Mouse (Mus musculus) kidney, postnatal 4 days (tissue): ENCODE measurements around the gene Slc16a8.
A peak's percentile ranks its signal among the peaks of the same experiment; 100 is the strongest.

Experiments
- DNase-seq, 2 experiments: peaks; one replicate each; pipeline ENCODE4 v3.0.0; 2021; ENCODE audit warnings: mixed read lengths in 2 of 2

Slc16a8 gene

DNA sequence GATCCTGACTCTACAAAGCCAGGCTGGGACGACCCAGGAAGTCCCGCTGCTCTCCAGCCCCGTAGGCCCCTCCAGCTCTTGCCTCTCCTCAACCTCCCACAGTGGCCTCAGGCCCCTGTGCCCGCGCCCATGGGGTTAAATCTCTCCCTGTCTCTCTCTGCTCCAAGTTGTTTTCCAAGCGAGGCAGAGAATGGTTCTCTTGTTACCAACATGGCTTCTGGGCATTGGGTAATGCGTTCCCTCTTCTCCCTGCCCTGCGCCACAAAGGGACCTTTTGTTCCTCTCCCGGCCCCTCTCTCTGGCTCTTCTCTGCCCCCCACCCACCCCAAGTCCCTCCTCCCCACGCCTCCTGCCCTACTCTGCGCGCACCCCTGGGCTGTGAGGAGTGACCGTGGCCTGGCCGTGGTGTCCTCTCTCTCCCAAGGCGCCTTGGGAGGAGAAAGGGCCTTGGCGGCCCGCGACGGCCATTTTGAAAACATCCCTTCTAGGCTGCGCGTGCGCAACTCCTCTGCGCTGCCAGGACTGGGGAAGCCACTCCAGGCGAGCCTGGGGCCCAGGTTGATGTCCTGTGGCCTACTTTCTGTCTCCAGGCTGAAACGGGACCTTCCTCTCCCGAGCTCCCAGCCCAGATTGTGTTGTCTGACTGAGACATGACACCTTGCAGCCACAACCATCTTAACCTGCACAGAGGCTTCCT, 41.7 kb downstream of the Slc16a8 start:
- DNase-seq: no peak

DNA sequence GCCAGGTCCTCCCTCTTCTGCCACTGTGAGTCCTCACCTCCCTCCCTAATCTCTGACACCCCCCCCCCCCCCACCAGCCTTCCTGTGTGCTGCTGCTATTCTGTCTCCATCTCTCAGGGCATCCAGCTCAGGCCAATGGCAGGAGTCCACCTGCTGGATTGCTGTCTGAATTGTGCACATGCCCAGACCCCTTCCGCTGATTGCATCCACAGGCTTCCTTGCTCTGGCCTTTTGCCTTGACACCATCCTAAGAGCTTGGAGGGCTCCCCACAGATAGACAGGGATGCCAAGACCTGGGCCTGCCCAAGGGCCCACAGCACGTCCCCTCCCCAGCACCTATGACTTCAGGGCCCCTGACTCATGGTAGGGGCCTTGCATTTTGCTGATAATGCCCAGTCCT, 44.2 kb downstream of the Slc16a8 start:
- DNase-seq: no peak

DNA sequence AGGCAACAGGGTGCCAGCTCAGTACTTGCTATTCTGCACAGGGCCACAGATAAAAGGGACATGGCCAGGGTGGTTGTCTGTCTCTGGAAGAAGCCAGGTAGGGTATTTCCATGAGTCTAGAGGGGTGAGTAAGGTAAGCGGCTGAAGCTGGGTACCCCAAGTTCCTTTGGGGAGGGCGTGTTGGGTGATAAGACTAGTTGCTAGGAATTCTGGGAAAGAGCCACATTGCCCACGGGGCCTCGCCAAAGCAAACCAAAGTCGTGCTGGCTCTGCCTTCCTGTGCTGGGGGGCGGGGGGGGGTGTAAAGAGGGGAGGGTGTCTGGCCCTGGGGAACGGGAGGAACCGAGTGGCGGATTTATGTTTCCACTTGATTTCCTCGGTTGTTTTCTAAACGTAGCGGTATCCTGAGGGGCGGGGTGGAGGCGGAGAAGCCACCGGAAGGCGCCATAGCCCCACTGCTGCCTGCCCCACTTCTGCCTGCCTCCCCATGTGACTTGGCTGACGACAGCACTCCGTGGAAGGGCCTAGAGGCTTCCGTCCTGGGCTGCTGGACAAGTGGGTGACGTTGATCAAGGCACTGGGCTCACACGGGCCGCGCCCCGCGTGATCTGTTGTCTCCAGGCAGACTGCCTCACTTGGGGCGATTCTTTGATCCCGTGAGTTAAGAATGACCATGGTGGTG, 45.7 kb downstream of the Slc16a8 start:
- DNase-seq: peak; percentile 45 to 63

DNA sequence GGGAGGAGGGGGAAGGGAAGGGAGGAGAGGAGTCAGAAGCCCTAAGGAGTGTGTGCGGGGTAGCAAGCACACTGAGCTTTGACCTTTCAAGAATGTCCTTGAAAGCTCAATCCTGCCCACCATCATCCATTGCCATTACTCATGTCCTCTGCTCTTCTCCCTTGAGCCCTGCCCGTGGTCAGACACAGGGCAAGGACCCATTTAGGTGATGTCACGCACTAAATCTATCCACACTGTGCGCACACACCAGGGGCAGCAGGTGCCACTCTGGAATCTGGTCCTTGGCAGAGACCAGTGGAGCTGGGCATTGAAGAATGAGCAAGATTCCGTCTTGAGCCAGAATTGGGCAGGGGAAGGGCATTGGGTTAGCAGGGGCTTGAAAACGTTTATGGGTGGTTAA, 46.4 kb downstream of the Slc16a8 start:
- DNase-seq: no peak

DNA sequence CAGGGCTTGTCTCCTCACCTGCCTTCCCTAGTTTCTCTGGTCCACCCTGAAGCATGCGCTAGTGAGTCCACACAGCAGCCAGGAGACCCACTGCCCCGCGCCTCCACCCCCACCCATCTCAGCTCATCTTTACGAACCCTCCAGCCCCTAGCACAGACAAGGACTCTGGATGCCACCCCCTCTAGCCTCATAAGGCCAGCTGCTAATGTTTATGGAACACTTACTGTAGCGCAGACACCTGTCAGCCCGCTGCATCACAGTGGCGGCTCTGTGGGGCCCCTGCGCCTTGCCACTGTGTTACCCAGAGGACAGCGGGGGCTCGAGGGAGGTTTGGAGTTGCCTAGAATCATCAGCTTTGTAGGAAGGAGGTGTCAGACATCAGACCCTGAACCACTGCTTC, 52.0 kb downstream of the Slc16a8 start:
- no peak for DNase-seq

DNA sequence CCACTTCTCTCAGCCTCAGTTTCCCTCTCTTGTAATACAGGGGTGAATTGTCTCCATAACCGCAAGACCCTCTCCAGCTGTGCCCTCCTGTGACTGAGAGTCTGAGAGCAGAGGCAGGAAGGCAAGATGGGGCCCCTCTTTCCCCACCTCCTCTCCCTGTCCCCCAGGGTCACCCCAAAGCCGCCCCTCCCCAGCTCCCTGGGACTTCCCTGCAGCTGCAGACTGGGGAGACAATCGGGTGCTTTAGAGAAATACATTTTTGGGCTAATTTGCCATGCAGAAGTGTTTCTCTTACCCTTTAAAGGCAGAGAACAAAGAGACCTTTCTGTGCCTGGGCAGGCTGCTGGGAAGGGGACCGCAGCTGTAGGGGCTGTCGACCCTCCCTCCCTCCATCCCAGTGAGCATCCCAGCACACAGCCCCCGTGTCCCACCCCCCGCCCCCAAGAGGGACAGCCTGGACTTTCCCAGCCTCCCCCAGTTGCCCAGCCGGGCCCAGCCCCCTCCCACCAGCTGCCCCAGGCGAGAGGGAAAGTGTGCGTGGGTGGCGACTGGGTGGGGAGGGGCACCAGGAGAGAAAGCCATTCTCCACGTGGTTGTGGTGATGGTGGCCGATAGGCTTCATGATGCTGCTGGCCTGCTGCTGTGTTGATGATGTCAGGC, 52.9 kb downstream of the Slc16a8 start:
- DNase-seq: peak in 1 of 2 experiments; percentile 26
